Mouse (Mus musculus) intestine, embryonic 14.5 days (tissue): Measurements from ENCODE around the gene Zfp937. TPM values are rescaled to one million over a fixed set of nuclear protein-coding genes. Genes with fewer than 3 reads are reported as not detected.
"Not testable (repeated sequence)": the region's sequence is repeated elsewhere in the genome, so short reads cannot be mapped to it uniquely, and the experiment has no call there.

Experiments used
- ATAC-seq: fragments of 200-750 bp; cut with Nextera tagmentation; replicated peaks from 2 replicates; pipeline ENCODE4 v1.8.0; 2017; ENCODE audit warnings: low read depth, moderate number of reproducible peaks, moderate TSS enrichment, moderate library complexity; ENCODE audit not compliant: low FRiP score, low TSS enrichment
- DNase-seq: peaks from one replicate; pipeline ENCODE4 v3.0.0-alpha.2; 2018; ENCODE audit warnings: low spot score
- H3K27ac ChIP-seq: fragments of 300-500 bp; sonication (generic); 2 replicates; pipeline ENCODE4 v1.5.1; 2014; ENCODE audit warnings: low read depth, mild to moderate bottlenecking, control low read depth
- H3K27me3 ChIP-seq: fragments of 300-500 bp; sonication (generic); replicated peaks from 2 replicates; pipeline ENCODE4 v1.6.1; 2014; ENCODE audit warnings: low read length, control low read depth; ENCODE audit not compliant: control insufficient read depth, insufficient read depth
- H3K36me3 ChIP-seq: fragments of 300-500 bp; sonication (generic); 2 replicates; pipeline ENCODE4 v1.6.1; 2014; ENCODE audit warnings: low read length, control low read depth; ENCODE audit not compliant: control insufficient read depth, insufficient read depth
- H3K4me1 ChIP-seq: fragments of 300-500 bp; sonication (generic); replicated peaks from 2 replicates; pipeline ENCODE4 v1.6.1; 2014; ENCODE audit warnings: low read length, control low read depth, mixed read lengths; ENCODE audit not compliant: control insufficient read depth, insufficient read depth
- H3K4me2 ChIP-seq: fragments of 300-500 bp; sonication (generic); 2 replicates; pipeline ENCODE4 v1.6.1; 2014; ENCODE audit warnings: low read length
- H3K4me3 ChIP-seq: fragments of 300-500 bp; sonication (generic); 2 replicates; pipeline ENCODE4 v1.5.1; 2014; ENCODE audit warnings: low read depth, low read length, control low read depth, mixed read lengths
- H3K9ac ChIP-seq: fragments of 300-500 bp; sonication (generic); 2 replicates; pipeline ENCODE4 v1.6.1; 2014; ENCODE audit warnings: mild to moderate bottlenecking, low read length
- H3K9me3 ChIP-seq: fragments of 300-500 bp; sonication (generic); 2 replicates; pipeline ENCODE4 v1.6.1; 2016; ENCODE audit warnings: low read length, control low read depth; ENCODE audit not compliant: control insufficient read depth
- WGBS: fragments of 180-500 bp; shearing (Covaris S2); extraction: QIAGEN DNeasy Blood & Tissue Kit; methylation state at CpG from one replicate; pipeline ENCODE4 v1.1.7; 2014; 5-methylcytosine and 5-hydroxymethylcytosine counted together
- polyA plus RNA-seq: library from polyadenylated mRNA; unstranded; fragments of >200 nt; fragmentation: Nextera tagmentation; extraction: Ambion mirVana; gene quantifications from 2 replicates; pipeline ENCODE4 v1.2.1, GENCODE M21; 2014

Zfp937 gene
- polyA plus RNA-seq, 1 experiment from 2014 or later: 10.2 TPM

GRCm38 (mm10) chr2:150256861-150257260 is 39.0 kb downstream of the Zfp937 start:
- WGBS: 60% methylated on average over 2 of the region's 2 CpGs
- not testable (repeated sequence) for H3K4me1 ChIP-seq, H3K27me3 ChIP-seq, H3K4me2 ChIP-seq, H3K9ac ChIP-seq, H3K4me3 ChIP-seq, ATAC-seq, H3K36me3 ChIP-seq, H3K27ac ChIP-seq, H3K9me3 ChIP-seq, DNase-seq

GRCm38 (mm10) chr2:150257291-150257690 is 39.4 kb downstream of the Zfp937 start, which contains the start of gene Gm14124:
Gene Gm14124 (plus strand): TSS chr2:150257517.
- not testable (repeated sequence) for H3K36me3 ChIP-seq, H3K4me2 ChIP-seq, H3K4me1 ChIP-seq, H3K4me3 ChIP-seq, H3K9ac ChIP-seq, DNase-seq, H3K27ac ChIP-seq, H3K9me3 ChIP-seq, H3K27me3 ChIP-seq, ATAC-seq
- WGBS: 77% methylated on average over 4 of the region's 4 CpGs

Other genes starting within 250 kb of the Zfp937 start
- gene Zfp120, start 81.4 kb upstream of the Zfp937 start, polyA plus RNA-seq: 7.8 and 8.9 TPM in 2 replicates
- gene Gm10770, start 38.4 kb upstream of the Zfp937 start, polyA plus RNA-seq: not detected in 2 replicates
- gene Gm14139, start 36.3 kb upstream of the Zfp937 start, polyA plus RNA-seq: not detected in 2 replicates
- 3.9 and 4.2 TPM in 2 replicates for gene Gm21994, start 37.5 kb downstream of the Zfp937 start, polyA plus RNA-seq
- not detected in 2 replicates for gene Gm14124, start 39.4 kb downstream of the Zfp937 start, polyA plus RNA-seq
- 1.3 and 2.7 TPM in 2 replicates for gene Gm10130, start 105.6 kb downstream of the Zfp937 start, polyA plus RNA-seq
- gene 3300002I08Rik, start 144.7 kb downstream of the Zfp937 start, polyA plus RNA-seq: 6.9 and 9.0 TPM in 2 replicates
- 7.1 and 7.7 TPM in 2 replicates for gene Zfp442, start 233.4 kb downstream of the Zfp937 start, polyA plus RNA-seq